12 mouse cellular contexts compared by ENCODE assay signal in the genomic region with DNA sequence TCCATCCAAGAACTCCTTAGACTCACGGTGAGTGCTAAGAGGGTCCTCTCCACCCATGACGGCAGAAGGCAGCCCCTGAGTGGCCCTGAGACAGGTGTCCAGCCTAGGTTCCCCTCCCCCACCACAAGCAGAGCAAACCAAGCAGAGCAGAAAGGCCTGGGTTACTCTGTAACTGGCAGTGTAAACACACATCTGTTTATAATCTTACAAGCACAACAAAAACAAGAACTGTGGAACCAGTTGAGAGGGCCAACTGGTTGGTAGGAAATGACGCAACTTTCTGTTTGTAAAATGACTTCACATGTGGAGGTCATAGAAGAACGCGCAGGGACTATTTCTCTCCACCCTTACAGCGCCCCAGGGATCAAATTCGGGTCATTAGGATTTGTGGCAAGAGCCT. TPM values are rescaled to one million over a fixed set of nuclear protein-coding genes. Genes with fewer than 3 reads are reported as not detected.
A peak's percentile ranks its signal among the peaks of the same experiment; 100 is the strongest.
DNase-seq lines count a peak whose midpoint lies in the region; ATAC-seq and TF ChIP-seq lines count a peak whose summit lies in the region.
"Had no signal": no experiment of that assay in that cellular context is flagged by ENCODE, and none has a peak within 500 bp of the region (broad histone marks: within the 10 kb centered on the region; RNA-seq: fewer than 3 reads in every experiment).

No protein-coding gene starts in this region.

- H3K4me1 ChIP-seq in lung, postnatal 0 days (ENCODE audit: insufficient read depth, low read depth, low read length): peaks cover 6% of the 10 kb centered on the region; the same call in 1 of the 2 replicates
- H3K4me1 ChIP-seq in lung, adult 2 months (ENCODE audit: control insufficient read depth, insufficient read depth, low read length): no peaks in the 10 kb centered on the region
- peaks cover 39% of the 10 kb centered on the region for H3K4me1 ChIP-seq in limb, embryonic 12.5 days (replicated peaks)

- H3K27me3 ChIP-seq in lung, postnatal 0 days (replicated peaks; ENCODE audit: insufficient read depth, low read length): no peaks in the 10 kb centered on the region
- H3K27me3 ChIP-seq in limb, embryonic 12.5 days: no peaks in the 10 kb centered on the region

- TF ChIP-seq CTCF in lung, postnatal 0 days (IDR thresholded peaks at IDR 0.05): no peak
- no peak for TF ChIP-seq CTCF in lung, adult 2 months (IDR thresholded peaks at IDR 0.05; ENCODE audit: insufficient read depth, low read length)

- peak; percentile 32 for ATAC-seq in lung, postnatal 0 days
- 0 out of 2 replicates have a peak, but pooled peaks have one; percentile 5 for ATAC-seq in limb, embryonic 12.5 days (ENCODE audit: insufficient number of reproducible peaks, insufficient read depth, low FRiP score, low TSS enrichment, low read depth)

- no peak for TF ChIP-seq EP300 in lung, postnatal 0 days (IDR thresholded peaks at IDR 0.05)

- no peak overlapping the region for H3K9ac ChIP-seq in lung, postnatal 0 days (replicated peaks; ENCODE audit: low read depth)
- no peak overlapping the region for H3K9ac ChIP-seq in limb, embryonic 12.5 days (replicated peaks)

- H3K4me2 ChIP-seq in lung, postnatal 0 days (replicated peaks; ENCODE audit: low read depth, low read length): no peak overlapping the region
- no peak overlapping the region for H3K4me2 ChIP-seq in limb, embryonic 12.5 days

- TF ChIP-seq POLR2A in lung, adult 2 months (IDR thresholded peaks at IDR 0.05; ENCODE audit: borderline replicate concordance, extremely low read depth, low read depth, low read length): no peak

- WGBS in lung, postnatal 0 days: 26% methylated on average over 7 of the region's 7 CpGs
- WGBS in lung, adult 2 months: 27% methylated on average over 7 of the region's 7 CpGs
- WGBS in limb, embryonic 12.5 days: 18% methylated on average over 7 of the region's 7 CpGs

- no peak overlapping the region for H3K4me3 ChIP-seq in lung, postnatal 0 days (ENCODE audit: low read depth, low read length)
- no peak overlapping the region for H3K4me3 ChIP-seq in lung, adult 2 months (replicated peaks; ENCODE audit: extremely low read depth, low read depth, low read length)
- no peak overlapping the region for H3K4me3 ChIP-seq in limb, embryonic 12.5 days (replicated peaks)

- peak; percentile 60 for DNase-seq in lung, postnatal 0 days (ENCODE audit: low spot score)
- DNase-seq in lung, adult 2 months: no peak
- peak; percentile 14 for DNase-seq in kidney, adult 18-20 months
- peak; percentile 69 for DNase-seq in yolk sac, embryonic 10.5 days (ENCODE audit: low spot score)
- no peak for DNase-seq in layer of hippocampus, adult 11-12 months (ENCODE audit: low spot score)
- DNase-seq in thymus, postnatal 36 days: no peak
- DNase-seq: adrenal gland, postnatal 36 days; cerebellum, postnatal 10 days; gastrocnemius, postnatal 25 days; midbrain, embryonic 14.5 days had no signal

- H3K27ac ChIP-seq in lung, postnatal 0 days (ENCODE audit: low read length): peak overlapping the region; percentile 38; the same call in 1 of the 2 replicates
- 0 out of 2 replicates have a peak overlapping the region, but pooled peaks have one; percentile 14 for H3K27ac ChIP-seq in limb, embryonic 12.5 days

- no peaks in the 10 kb centered on the region for H3K9me3 ChIP-seq in lung, postnatal 0 days (ENCODE audit: low read length)
- H3K9me3 ChIP-seq in limb, embryonic 12.5 days: no peaks in the 10 kb centered on the region

- H3K36me3 ChIP-seq in lung, postnatal 0 days (ENCODE audit: insufficient read depth, low read length): no peaks in the 10 kb centered on the region
- H3K36me3 ChIP-seq in limb, embryonic 12.5 days: no peaks in the 10 kb centered on the region

RNA-seq across cellular contexts. Expression of gene Prf1, which starts 15.1 kb away (rescaled TPM):
- 0.08 and 0.17 TPM in 2 replicates for polyA plus RNA-seq in lung, postnatal 0 days (2015; fragmentation: Nextera tagmentation; extraction: Ambion mirVana)
- polyA plus RNA-seq in lung, adult 2 months (2012; rRNA removed): 6.2 and 8.0 TPM in 2 replicates
- not detected in 2 replicates for polyA plus RNA-seq in limb, embryonic 12.5 days (2016; fragmentation: Nextera tagmentation; extraction: Ambion mirVana)
- polyA plus RNA-seq: intestine, embryonic 14.5 days; midbrain, embryonic 14.5 days had no signal

RNA-seq across cellular contexts. Expression of gene Adamts14, which starts 39.5 kb away (rescaled TPM):
- polyA plus RNA-seq in lung, postnatal 0 days (2015; fragmentation: Nextera tagmentation; extraction: Ambion mirVana): 1.5 and 1.8 TPM in 2 replicates
- 3.6 TPM in 2 replicates for polyA plus RNA-seq in lung, adult 2 months (2012; rRNA removed)
- 0.85 and 1.2 TPM in 2 replicates for polyA plus RNA-seq in limb, embryonic 12.5 days (2016; fragmentation: Nextera tagmentation; extraction: Ambion mirVana)

Comparison
In these comparisons a context has a peak if more than half of its experiments do, and no peak if none do; other contexts are left out.
1. DNase-seq: peak in lung, postnatal 0 days (single experiment), kidney, adult 18-20 months (single experiment) and yolk sac, embryonic 10.5 days (single experiment); none in lung, adult 2 months (single experiment), layer of hippocampus, adult 11-12 months (single experiment) and thymus, postnatal 36 days (0 of 2).